ENCODE assay signal across 23 mouse cellular contexts in the genomic region with DNA sequence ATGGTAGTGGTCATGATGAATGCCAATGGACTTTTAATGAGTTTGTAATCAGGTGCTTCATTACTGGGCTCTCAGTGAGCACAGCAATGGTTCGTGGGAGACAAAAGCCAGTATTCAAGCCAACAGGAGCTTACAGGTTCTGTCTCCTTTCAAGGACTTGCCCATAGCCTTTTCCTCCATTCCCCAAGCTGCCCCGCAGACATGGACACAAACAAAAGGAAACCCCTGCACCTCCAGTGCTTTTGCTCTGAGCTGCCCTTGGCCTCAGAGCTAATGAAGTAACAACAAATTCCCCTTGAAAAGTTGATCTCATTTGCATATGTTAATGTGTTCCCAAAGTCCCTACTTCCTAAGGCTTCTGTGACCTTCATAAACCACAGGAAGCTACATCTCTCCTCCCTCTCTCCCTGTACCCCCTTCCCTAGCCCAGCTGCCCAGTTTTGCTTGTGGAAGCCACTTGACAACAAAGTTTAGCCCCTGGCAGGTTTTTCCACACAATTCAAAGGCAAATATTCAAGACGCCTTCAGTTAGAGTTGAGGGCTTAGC.
"Had no signal": no experiment of that assay in that cellular context is flagged by ENCODE, and none has a peak within 500 bp of the region (broad histone marks: within the 10 kb centered on the region; RNA-seq: fewer than 3 reads in every experiment).

No protein-coding gene starts in this region.

- H3K4me2 ChIP-seq: limb, embryonic 12.5 days; limb, embryonic 15.5 days; liver, embryonic 11.5 days; lung, embryonic 14.5 days; midbrain, embryonic 13.5 days; neural tube, embryonic 13.5 days had no signal

- H3K9me3 ChIP-seq: neural tube, embryonic 13.5 days had no signal

- DNase-seq: kidney, adult 2 months; kidney, postnatal 25 days; layer of hippocampus, adult 9-11 months; liver, postnatal 0 days; lung, embryonic 14.5 days; retina, postnatal 1 day; right cerebral cortex, postnatal 25 days; spleen, adult 18-20 months; thymus, adult 18-20 months; thymus, postnatal 36 days had no signal

- ATAC-seq: liver, postnatal 0 days; lung, postnatal 0 days; midbrain, embryonic 13.5 days; midbrain, embryonic 16.5 days had no signal

- H3K27me3 ChIP-seq: limb, embryonic 12.5 days; limb, embryonic 15.5 days; midbrain, embryonic 13.5 days; neural tube, embryonic 13.5 days had no signal

- H3K9ac ChIP-seq: limb, embryonic 12.5 days; limb, embryonic 15.5 days; liver, embryonic 14.5 days; liver, postnatal 0 days; lung, embryonic 14.5 days; midbrain, embryonic 13.5 days; neural tube, embryonic 13.5 days had no signal

- H3K4me1 ChIP-seq: limb, embryonic 12.5 days; limb, embryonic 15.5 days; midbrain, embryonic 13.5 days; neural tube, embryonic 13.5 days had no signal

- H3K36me3 ChIP-seq: limb, embryonic 12.5 days; limb, embryonic 15.5 days; midbrain, embryonic 10.5 days; midbrain, embryonic 13.5 days; neural tube, embryonic 13.5 days had no signal

- H3K4me3 ChIP-seq: layer of hippocampus, adult 2 months; limb, embryonic 12.5 days; limb, embryonic 15.5 days; midbrain, embryonic 10.5 days; midbrain, embryonic 13.5 days; myocyte; neural tube, embryonic 13.5 days had no signal

- H3K27ac ChIP-seq: kidney, postnatal 0 days; layer of hippocampus, adult 2 months; limb, embryonic 12.5 days; limb, embryonic 15.5 days; liver, embryonic 14.5 days; macrophage; midbrain, embryonic 10.5 days; midbrain, embryonic 13.5 days; neural tube, embryonic 13.5 days had no signal
